Mouse (Mus musculus) lung, adult 2 months (tissue): ENCODE measurements around the gene Fcgbp. TPM values are rescaled to one million over a fixed set of nuclear protein-coding genes. Genes with fewer than 3 reads are reported as not detected.

Experiments used
- DNase-seq: peaks from one replicate; pipeline ENCODE4 v3.0.0; 2022
- H3K4me1 ChIP-seq: fragments of 200-500 bp; 2 replicates; pipeline ENCODE4 v1.6.1; 2011; ENCODE audit warnings: low read length; ENCODE audit not compliant: control insufficient read depth, insufficient read depth
- H3K4me3 ChIP-seq: fragments of 200-500 bp; replicated peaks from 2 replicates; pipeline ENCODE3; 2011; ENCODE audit warnings: low read depth, mild to moderate bottlenecking, control low read depth, low read length; ENCODE audit errors: extremely low read depth
- CTCF ChIP-seq: fragments of 200-500 bp; IDR thresholded peaks from 2 replicates; pipeline ENCODE4 v1.5.1; 2011; ENCODE audit warnings: mild to moderate bottlenecking, low read length, control low read depth; ENCODE audit not compliant: insufficient read depth
- POLR2A ChIP-seq: fragments of 200-500 bp; IDR thresholded peaks from 2 replicates; pipeline ENCODE4 v1.6.1; 2011; ENCODE audit warnings: low read depth, mild to moderate bottlenecking, control low read depth, low read length, borderline replicate concordance; ENCODE audit errors: extremely low read depth
- WGBS: fragments of 180-500 bp; shearing (Covaris S2); methylation state at CpG from one replicate; pipeline ENCODE4 v1.1.7; 2018; 5-methylcytosine and 5-hydroxymethylcytosine counted together
- polyA plus RNA-seq: library from polyadenylated mRNA; depleted of rRNA; stranded (reverse); fragments of >200 nt; gene quantifications from 2 replicates; pipeline ENCODE4 v1.2.3, GENCODE M21; 2012; rRNA removed

Fcgbp gene
- 7.5 and 19.2 TPM in 2 replicates for polyA plus RNA-seq

- no peak for TF ChIP-seq POLR2A
- 74% methylated on average over 21 of the region's 21 CpGs for WGBS
- H3K4me1 ChIP-seq: no peaks in the 10 kb centered on the region
These were observed at the start of gene Fcgbp for GRCm38 (mm10) chr7:28070531-28071298. Fcgbp (plus strand) TSS chr7:28071236.

DNA sequence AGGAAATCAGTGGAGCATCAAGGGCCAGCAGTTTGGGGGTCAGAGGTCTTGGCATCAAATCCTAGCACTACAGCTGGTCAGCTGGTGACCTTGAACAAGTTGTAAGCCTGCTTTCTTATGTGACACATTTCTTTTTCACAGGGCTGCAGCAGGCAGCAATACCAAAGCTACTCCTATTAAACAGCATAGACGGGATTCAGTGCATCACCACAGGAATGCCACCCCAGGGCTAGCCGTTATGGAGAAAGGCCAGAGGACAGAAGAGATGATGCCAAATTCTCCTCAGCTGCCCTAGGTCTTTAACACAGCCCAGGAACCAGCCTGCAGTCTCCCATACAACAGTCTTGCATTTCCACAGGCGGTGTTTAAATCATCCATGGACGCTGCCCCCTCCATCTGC is 26.5 kb upstream of the Fcgbp start:
- no peak overlapping the region for H3K4me3 ChIP-seq
- 84% methylated on average over 4 of the region's 4 CpGs for WGBS
- DNase-seq: no peak
- H3K4me1 ChIP-seq: no peaks in the 10 kb centered on the region
- TF ChIP-seq POLR2A: no peak
- no peak for TF ChIP-seq CTCF

More at GRCm38 (mm10) chr7:28070531-28071298, at the start of gene Fcgbp:
- no peak within 1 kb of the TSS for H3K4me3 ChIP-seq
- peak; percentile 0 for DNase-seq

DNA sequence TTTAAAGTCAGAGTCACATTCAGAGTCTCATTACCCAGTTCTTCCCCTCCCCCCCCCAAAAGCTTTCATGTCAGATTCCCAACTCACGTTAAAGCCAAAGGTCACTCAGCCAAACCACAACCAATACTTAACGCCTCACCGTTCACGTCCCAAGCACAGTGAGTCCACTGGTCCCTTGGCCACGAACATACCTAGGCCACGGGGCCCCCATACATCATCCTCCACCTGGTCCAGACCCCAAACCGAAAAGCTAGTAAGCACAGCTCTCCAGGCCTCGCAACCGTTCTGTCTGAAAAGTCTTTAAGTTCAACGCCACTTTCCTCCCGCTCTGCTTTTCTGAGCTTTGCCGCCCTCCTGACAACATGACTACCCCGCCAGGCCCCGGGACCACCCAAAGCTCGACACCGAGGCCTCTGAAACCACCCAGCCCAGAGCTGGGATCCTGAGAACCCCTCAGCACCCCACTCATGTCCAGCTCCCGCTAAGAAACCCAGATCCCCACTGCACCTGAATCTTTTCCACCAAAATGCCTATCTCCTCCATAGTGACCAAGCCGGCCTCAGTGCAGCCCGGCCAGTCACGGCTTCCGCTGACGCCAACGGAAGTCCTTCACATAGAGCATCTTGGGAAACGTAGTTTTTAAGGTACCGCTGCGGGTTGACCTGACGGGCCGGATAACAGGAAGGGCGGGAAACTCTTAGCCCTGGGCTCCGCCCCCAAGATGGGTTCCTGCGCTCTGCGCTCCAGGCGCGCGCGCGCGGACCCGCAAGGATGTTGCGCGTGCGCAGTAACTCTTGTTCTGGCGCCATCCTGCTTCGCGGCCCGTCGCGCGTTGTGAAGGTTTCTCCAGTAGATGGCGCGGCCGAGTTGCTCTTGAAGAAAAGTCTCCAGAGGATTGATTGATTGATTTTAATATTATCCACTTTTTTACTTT is 21.3 kb upstream of the Fcgbp start, which contains the start of gene Psmc4:
Gene Psmc4, minus strand, starts transcription at position 626 of the 934 bp plus-strand sequence.
- under 1% methylated on average over 52 of the region's 52 CpGs for WGBS
- DNase-seq: peak; percentile 94
- no peaks in the 10 kb centered on the region for H3K4me1 ChIP-seq
- H3K4me3 ChIP-seq: peak within 1 kb of the TSS; percentile 82
- TF ChIP-seq CTCF (peak; percentile 66), POLR2A (peak; percentile 76; the same call in 1 of the 2 replicates)

DNA sequence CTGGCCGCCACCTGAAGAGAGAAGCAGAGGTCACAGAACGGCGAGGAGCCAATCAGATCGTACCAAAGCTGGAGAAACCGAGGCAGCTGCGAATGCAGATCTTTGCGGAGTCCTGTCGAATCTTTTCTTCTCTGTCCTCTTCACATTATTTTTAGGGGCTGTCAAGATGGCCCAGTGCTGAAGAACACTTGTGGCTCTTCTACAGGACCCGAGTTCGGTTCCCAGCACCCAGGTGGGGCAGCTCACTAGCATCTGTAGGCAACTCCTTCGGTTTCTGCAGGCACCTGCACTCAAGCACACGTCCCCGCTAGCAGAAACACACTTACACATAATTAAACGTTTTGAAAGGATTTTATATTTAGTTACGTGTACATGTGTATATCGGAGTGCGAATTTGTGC is 20.5 kb upstream of the Fcgbp start:
- WGBS: 55% methylated on average over 17 of the region's 17 CpGs
- DNase-seq: no peak
- TF ChIP-seq POLR2A (no peak), CTCF (no peak)
- Histone ChIP-seq H3K4me3 (no peak overlapping the region), H3K4me1 (no peaks in the 10 kb centered on the region)

DNA sequence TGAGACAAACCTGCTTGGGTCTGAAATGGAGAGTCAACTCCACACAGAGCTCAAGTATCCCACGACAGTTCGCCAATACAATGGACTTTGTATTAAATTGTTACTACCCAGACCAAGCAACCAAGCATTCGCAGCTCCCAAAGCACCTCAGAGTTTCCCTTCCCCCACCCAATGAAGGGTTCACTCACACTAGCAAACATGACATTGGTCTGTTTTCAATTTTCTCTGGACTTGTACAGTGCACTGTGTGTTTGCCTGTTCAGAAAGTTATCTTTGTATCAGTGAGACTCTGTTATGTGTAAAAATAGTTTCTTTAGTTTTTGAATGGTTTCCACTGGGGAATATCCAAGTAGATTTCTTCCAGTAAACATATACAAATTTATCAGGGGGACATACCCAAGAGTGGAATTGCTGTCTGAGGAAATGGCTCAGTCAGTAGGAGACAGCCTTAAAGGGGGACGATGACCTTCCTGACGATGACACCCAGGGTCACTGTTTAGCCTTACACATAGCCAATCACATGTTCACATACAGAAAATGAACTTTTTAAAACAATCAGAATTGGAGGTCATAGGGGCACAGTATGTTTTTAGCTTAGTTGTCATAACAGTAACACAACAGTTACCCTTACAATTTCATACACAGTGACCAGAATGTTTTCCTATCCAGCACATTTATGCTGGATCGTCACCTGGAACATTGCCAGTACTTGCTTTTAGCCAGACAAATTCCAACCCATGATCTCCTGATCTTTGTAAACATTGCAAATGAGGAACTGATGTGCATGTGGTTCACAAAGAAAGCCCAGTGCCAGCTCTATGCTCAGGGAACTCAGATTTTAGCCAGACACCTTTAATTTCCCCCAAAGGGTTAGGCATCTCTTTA is 17.7 kb upstream of the Fcgbp start:
- H3K4me3 ChIP-seq: no peak overlapping the region
- WGBS: 67% methylated on average over 6 of the region's 6 CpGs
- TF ChIP-seq POLR2A: no peak
- TF ChIP-seq CTCF: no peak
- DNase-seq: no peak
- H3K4me1 ChIP-seq: no peaks in the 10 kb centered on the region

GRCm38 (mm10) chr7:28059972-28060371 is 11.1 kb upstream of the Fcgbp start:
- DNase-seq: no peak
- H3K4me1 ChIP-seq: no peaks in the 10 kb centered on the region
- no peak for TF ChIP-seq POLR2A
- no peak for TF ChIP-seq CTCF
- WGBS: 84% methylated on average over 1 of the region's 1 CpGs
- H3K4me3 ChIP-seq: no peak overlapping the region

DNA sequence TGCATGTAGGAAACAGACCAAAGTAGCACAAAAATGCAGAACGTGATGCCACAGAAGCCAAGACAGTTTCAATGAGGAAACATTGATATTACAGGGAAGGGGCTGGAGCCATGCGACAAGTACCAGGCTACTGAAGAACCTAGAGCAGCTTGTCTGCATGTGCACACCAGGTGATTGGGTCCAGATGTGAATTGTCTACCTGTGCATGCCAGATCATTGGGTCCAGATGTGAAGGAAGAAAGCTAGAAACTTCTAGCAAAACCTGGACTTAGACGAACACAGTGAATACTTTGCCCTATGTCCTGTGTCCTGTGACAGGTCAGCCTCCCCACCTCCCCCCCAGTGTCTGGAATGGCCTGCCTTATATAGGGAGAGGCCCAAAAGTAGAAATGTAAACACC is 2.4 kb upstream of the Fcgbp start:
- Histone ChIP-seq H3K4me3 (no peak overlapping the region), H3K4me1 (no peaks in the 10 kb centered on the region)
- TF ChIP-seq CTCF (no peak), POLR2A (no peak)
- DNase-seq: peak; percentile 0
- 59% methylated on average over 3 of the region's 3 CpGs for WGBS

- DNase-seq: peak; percentile 0
- 40% methylated on average over 3 of the region's 3 CpGs for WGBS
- no peak for TF ChIP-seq POLR2A
- no peak for TF ChIP-seq CTCF
- H3K4me1 ChIP-seq: no peaks in the 10 kb centered on the region
- H3K4me3 ChIP-seq: no peak overlapping the region
These were observed 1.4 kb upstream of the Fcgbp start for GRCm38 (mm10) chr7:28069546-28070172.
